Mouse (Mus musculus) c-Kit-positive CD71-negative TER-119-negative erythroid progenitor cells, embryonic 14.5 days (primary cell): ENCODE results near the gene Vmn1r171.
"Not testable (repeated sequence)": the region's sequence is repeated elsewhere in the genome, so short reads cannot be mapped to it uniquely, and the experiment has no call there.

Source experiments
- DNase-seq: peaks from one replicate; pipeline ENCODE4 v3.0.0-alpha.2; 2013; ENCODE audit warnings: low read depth

Vmn1r171 gene

DNA sequence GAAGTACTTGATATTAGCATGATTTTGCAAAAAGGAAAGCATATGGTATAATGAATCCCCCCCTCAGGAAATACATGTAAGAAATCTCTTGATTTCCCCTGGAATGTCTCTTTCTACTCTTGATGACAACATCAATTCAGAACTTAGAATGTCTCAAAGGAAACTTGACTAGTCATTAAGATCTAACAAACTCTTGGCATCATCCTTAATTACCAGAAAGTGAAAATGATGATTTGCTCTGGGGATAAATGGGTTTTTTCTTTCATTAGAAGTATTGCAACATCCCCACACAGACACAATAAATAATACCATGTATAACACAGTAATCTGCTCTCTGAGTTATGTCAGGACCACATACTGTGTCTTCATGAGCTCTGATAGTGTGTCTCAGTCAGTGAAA is at the start of gene Vmn1r171:
Gene Vmn1r171, plus strand, starts transcription at position 301 of the 400 bp plus-strand sequence.
- no peak for DNase-seq

DNA sequence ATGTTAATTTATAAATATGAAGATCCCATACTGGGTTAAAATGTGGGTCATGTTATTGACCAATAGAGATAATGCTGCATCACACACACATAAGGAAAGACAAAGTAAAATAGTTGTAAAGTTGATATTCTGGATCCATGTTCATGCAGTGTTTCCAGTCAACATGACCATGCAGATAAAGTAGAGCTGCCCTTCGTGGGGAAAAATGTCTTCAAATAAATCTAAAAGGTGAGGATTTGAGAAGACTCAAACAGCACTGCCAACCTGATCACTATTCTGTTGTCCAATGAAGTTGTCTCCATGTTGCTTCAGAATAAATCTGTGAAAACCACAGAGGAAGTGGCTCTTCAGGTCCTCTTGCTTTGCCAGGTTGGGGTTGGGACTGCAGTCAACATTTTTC is 24.6 kb upstream of the Vmn1r171 start, which contains the start of gene Vmn1r170:
Gene Vmn1r170, plus strand, starts transcription at position 301 of the 400 bp plus-strand sequence.
- DNase-seq, result not testable (repeated sequence)

DNA sequence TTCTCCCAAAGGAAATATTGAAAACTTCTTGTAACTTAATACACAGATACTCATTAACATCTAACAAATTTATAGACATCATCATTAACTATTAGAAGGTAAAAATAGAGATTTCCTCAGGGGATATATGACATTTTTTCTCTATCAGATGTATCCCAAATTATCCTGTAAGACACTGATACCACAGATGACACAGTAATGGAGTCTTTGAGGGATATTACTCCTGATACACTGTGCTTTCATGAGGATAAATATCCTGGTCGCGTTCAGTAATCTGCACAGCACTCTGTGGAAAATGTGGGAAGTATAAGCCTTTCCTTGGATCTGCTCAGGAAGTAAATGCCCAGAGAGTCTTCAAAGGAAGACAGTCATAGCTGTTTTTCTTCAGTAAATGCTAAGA is 27.5 kb downstream of the Vmn1r171 start, which contains the start of gene Vmn1r172:
Gene Vmn1r172, plus strand, starts transcription at position 301 of the 400 bp plus-strand sequence.
- DNase-seq, result no peak
